Mouse (Mus musculus): ENCODE results near the gene Aldh1l1. TPM values are rescaled to one million over a fixed set of nuclear protein-coding genes. Genes with fewer than 3 reads are reported as not detected.

Gene Aldh1l1
- total RNA-seq, 1 experiment from 2014 or later, result not detected

DNA sequence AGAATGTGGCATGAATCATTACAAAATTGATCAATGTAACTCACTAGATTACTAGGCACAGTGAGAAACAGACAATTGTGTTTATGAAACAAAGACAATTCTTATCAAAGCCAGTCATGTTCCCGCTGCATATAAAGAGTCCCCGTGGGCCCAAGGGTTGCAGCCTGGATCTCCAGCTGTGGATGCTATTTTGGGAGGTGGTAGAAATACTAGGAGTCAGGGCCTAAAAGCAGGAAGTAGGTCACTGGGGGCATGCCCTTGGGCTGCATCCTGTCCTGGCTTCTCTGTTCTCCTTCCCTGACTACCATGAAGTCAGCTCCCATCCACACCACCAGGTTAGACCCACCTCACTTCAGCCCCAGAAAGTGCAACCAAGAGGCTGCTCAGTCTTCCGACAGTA lies 10.0 kb downstream of the Aldh1l1 start:
- no peak for ATAC-seq (replicated peaks; ENCODE audit: insufficient number of reproducible peaks, low FRiP score, low TSS enrichment, poor library complexity, severe bottlenecking)

DNA sequence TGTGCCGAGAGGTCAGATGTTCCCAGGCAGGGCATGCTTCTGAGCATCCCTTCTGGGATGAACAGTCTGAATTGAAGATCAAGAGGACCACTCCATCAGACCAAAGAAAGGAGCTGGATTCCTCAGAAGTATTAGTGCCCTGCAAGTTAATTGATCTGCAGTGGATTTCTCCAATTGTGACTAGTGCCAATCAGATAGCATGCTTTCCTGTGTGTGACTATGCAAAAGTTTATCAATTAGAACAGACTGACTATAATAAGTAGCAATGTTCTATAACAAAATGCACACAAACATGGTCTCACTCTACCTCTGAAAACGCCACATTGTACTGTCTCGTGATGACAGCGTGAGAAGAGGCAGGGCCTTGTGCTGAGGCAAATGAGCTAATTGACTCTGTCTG lies 13.3 kb downstream of the Aldh1l1 start:
- ATAC-seq (replicated peaks; ENCODE audit: insufficient number of reproducible peaks, low FRiP score, low TSS enrichment, poor library complexity, severe bottlenecking), result no peak

DNA sequence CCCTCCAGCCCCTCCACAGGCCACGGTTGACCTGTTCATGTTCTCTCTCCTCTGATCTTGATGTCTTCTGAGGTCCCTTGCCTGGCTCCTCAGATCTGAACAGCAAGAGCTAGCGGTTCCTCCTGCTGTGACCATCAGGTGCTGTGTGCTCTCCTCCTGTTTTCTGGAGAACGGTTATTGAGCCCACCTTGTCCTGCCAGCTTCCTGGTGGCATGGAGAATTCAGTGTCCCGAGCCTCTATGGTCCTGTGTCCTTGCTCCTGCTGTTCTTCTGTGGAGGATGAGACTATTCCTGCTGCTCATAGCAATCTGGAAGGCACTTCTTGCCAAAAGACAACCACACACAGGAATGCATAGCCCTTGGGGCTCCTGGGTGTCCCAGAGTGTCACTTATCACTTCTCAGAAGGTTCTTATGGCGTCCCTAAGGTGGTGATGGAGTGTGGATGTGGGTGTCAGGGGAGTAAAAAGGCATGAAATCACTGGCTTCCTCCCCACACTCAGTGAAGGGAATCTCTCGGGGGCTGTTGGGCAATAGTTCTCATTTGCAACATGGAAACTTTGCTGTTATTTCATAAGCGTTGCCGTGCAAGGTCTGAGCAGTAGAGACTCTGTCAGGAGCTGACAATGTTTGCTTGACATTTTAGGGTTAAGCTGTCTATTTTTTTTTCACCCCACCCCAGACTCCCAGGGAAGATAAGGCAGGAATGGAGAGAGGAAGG lies 15.2 kb downstream of the Aldh1l1 start:
- no peak for ATAC-seq (replicated peaks; ENCODE audit: insufficient number of reproducible peaks, low FRiP score, low TSS enrichment, poor library complexity, severe bottlenecking)

DNA sequence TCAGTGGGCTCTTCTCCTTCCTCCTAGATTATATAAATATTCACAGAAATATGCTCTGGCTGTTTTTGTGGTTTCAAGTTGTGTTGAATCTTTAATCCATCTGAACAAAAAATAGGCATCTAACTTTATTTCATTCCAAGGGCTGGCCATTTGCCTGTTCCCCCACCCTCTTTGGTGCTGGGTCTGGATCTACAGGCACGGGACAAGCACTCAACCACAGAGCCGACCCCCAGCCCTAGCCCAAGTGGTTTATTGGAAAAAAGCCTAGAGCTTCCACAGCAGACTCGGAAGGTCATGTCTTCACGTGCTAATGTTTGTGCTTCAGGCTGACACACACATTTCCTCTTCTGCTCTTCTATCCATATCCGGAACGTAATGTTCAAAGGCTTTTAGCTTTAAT lies 19.7 kb downstream of the Aldh1l1 start:
- ATAC-seq (replicated peaks; ENCODE audit: insufficient number of reproducible peaks, low FRiP score, low TSS enrichment, poor library complexity, severe bottlenecking), result no peak

DNA sequence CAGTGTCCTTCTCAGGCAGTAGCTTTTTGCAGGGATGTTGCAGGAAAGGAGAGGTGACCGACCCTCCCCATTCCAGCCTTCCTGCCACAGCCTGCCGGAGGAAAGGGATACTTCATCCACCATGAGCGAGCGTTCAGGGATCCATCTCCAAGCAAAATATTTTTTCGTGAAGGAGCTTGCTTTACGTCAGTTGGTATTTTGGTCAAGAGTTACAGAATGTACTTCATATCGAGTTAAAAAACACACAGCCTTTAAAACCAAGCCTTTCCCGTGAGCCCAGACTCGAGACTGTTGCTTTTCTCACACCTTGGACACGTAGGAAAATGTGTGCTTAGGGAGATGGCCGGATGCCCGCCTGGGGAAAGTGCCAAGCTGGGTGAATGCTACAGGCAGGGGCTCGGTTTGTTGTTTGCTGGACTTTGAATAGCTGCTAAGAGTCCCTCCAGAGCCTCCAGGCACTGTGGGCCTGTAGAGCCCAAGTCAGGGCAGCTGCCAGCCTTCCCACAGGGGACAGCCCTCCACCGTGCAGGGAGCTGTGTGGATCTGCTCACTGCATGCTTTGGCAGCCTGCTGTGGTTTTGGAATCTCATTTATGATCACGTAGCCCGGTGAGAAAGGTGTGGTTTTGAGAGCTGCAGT lies 20.6 kb downstream of the Aldh1l1 start:
- no peak for ATAC-seq (replicated peaks; ENCODE audit: insufficient number of reproducible peaks, low FRiP score, low TSS enrichment, poor library complexity, severe bottlenecking)

DNA sequence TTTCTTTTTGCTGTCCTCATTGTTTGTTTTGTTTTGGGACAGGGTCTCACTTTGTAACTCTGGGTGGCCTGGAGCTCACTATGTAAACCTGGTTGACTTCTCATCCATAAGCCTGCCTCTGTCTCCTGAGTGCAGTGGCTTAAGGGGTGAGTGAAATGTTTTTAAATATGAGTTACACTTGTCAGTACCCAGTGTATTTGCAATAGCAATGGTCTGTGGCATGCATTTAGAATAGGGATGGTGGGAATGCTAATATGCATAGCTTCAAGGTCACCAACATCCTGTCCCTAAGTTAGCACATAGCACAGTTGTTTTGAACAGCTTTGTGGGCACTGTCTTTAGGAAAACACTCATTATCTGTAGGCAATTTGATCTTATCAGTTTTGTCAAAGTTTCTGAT lies 21.2 kb downstream of the Aldh1l1 start:
- no peak for ATAC-seq (replicated peaks; ENCODE audit: insufficient number of reproducible peaks, low FRiP score, low TSS enrichment, poor library complexity, severe bottlenecking)

DNA sequence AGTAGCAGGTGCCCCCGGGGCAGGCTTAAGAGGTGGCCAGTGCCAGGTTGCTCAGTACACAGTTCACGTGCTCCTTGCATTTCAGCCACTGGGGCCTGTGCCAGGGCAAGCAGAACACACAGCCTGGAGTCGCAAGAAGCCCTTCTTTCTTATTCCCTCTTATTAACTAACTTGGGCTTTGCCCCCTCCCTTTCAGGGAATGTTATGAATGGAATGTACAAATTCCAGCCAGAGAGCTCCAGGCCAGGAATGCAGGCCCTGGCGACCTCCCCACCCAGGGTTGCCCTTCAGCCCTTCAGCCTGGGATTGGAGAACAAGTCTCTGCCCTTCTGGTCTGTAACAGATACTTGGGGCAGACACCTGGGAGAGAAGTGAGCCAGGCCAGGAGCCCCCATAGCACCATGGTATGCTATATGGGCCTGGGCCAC lies 22.0 kb downstream of the Aldh1l1 start:
- ATAC-seq (replicated peaks; ENCODE audit: insufficient number of reproducible peaks, low FRiP score, low TSS enrichment, poor library complexity, severe bottlenecking), result no peak

DNA sequence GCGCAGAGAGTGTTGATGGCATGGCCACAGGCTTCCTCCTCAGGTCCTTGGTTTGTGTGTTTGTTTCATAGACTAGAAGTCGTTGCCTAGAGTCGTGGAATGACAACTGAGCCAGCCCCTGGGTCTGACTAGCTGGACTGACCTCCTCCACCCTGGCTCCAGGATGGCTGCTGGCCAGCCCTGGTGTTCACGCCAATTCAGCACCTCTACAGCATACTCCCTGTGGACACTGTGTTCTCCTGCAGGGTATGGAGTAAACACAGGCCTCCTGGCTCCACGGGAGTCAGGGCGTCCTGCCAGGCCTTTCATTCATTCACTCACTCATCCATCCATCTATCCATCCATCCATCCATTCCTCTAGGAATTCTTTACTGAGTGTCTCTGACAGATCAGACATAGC lies 22.9 kb downstream of the Aldh1l1 start:
- ATAC-seq (replicated peaks; ENCODE audit: insufficient number of reproducible peaks, low FRiP score, low TSS enrichment, poor library complexity, severe bottlenecking), result no peak

DNA sequence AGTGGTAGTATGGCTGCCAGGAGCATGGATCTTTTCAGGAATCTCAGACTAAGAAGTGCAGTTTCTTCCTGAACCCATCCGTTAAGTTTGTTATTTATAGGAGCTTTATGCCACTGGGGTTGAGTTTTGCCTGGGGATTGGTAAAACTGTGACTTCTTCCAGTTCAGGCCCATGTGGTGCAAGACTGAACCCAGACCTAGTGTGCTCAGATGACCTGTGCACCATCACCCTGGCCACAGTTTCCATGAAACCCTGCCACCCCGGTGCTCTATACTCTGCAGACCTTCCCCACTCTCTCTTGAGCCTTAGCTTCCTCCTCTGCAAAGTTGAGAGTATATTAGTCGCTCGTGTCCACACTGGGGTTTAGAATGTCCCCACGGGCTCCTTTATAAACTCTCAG lies 26.2 kb downstream of the Aldh1l1 start:
- no peak for ATAC-seq (replicated peaks; ENCODE audit: insufficient number of reproducible peaks, low FRiP score, low TSS enrichment, poor library complexity, severe bottlenecking)

DNA sequence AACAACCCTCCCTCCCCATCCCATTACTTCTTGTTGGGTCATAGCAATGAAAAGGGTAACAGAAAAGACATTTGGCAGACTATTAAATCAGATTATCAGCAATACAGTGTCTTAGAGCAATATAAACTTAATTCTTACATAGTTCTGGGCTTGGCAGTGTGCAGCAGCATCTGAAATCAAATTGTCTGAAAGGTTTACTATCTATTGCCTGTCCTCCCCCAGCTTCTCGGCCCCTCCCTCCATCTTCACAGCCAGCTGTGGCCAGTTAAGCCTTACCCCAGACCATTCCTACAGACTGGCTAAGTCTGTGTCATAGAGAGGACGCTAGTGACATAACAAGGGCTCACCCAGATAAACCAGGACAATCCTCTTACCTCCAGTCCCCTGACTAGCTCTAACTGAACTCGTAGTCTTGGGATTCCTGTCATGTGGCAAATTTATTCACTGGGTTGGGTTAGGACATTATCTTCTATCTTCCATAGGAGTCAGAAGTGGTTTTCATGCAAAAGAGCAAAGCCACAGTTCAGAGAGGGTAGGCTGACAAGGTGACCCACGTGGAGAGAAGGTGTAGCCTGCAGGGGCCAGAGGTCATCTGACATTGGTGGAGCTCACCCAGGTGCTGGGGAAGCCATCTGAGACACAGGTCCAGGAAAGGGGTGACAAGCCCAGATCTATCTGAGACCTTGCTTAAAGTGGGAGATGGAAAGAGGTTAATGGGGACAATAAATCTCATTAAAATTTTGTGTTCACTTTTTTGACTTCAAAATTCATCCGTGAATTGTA lies 27.0 kb downstream of the Aldh1l1 start:
- no peak for ATAC-seq (replicated peaks; ENCODE audit: insufficient number of reproducible peaks, low FRiP score, low TSS enrichment, poor library complexity, severe bottlenecking)

DNA sequence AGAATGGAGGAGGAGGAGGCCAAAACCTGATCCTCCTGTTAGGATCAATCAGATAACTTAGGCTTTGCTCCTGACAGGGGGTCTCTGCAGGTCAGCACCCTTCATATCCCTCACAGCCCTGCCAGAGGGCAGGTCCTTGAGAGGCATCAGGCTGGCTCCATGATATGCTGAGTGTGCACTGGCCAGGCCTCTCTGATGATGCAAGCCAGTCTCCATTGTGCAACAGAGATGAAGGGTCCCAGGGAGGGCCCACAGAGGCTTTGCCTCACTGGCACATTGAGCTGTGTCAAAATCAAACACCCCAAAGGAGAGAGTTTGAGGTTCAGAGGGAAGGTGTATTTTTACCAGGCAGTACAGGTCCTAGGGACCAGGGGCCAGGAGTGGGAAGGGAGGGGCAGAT lies 28.1 kb downstream of the Aldh1l1 start:
- no peak for ATAC-seq (replicated peaks; ENCODE audit: insufficient number of reproducible peaks, low FRiP score, low TSS enrichment, poor library complexity, severe bottlenecking)

DNA sequence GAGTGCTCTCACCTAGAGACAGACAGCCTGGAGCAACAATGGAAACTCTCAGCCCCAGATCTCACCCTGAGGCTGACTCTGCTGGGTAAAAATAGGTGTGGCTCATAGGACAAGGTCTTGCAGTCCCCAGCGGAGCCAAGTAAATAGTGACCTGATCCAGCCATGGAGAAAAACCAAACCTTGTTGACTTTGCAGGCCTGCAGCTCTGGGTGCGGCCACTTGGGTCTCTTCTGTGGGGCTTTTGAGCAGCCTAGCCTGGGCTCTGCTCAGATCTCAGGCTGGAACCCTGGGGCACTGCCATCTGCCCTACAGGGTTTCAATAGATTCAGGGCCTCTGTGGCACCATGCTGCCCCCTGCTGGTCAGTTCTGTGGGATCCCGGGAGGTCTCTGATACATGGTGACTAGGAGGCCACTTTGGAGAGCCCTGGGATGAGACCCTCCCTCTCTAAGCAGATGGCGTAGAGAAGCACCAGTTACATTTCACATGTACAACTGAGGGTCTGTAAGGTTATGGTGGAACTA lies 28.7 kb downstream of the Aldh1l1 start:
- no peak for ATAC-seq (replicated peaks; ENCODE audit: insufficient number of reproducible peaks, low FRiP score, low TSS enrichment, poor library complexity, severe bottlenecking)

DNA sequence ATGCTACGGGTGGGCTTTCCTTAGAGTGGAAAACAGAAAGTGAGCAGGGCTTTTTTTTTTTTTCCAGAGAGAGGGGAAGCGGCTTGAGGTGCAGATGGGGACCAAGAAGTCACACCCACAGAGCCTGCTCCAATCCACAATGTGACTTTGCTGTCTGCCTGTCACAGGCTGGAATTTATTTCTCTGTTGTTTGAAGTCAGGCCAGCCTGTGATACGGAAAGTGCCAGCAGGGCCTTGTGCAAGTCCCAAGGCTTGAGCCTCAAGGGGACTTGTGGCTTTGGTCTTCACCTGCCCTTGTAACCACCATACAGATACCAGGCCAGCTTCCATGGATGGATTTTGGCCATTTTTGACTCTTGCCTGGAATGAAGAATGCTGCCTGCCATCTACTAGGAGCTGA lies 32.7 kb downstream of the Aldh1l1 start:
- ATAC-seq (replicated peaks; ENCODE audit: insufficient number of reproducible peaks, low FRiP score, low TSS enrichment, poor library complexity, severe bottlenecking), result no peak

DNA sequence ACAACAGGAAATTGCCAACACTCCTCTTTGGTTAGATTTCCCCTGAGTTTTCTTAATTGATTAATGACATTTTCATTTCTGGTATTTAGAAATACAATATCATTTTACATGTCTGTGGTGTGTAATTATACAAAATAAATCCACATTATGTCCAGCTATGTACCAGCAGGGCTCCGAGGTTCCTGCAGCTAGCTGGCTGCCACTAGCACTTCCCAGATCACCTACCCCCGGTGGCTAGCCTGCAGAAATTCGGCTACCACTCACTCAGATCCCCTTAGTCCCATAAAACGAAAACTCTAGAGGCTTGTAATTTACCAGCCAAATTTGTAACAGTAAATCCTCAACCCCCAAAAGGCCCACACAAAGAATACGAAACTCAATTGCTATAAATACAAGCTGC lies 33.1 kb downstream of the Aldh1l1 start:
- ATAC-seq (replicated peaks; ENCODE audit: insufficient number of reproducible peaks, low FRiP score, low TSS enrichment, poor library complexity, severe bottlenecking), result no peak

DNA sequence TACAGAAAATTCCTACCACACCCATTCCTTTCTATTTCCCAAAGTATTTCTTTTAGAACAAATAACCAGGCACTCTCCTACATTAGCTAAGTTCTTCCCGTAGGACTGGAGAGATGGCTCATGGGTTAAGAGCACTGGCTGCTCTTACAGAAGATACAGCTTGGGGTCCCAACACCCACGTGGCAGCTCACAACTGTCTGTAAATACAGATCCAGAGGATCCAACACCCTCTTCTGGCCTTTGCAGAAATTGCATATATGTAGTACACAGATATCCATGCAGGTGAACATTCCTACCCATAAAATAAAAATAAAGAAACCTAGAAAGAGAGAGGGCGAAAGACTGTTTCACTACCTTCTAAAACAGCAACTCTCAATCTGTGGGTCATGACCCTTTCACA lies 40.2 kb downstream of the Aldh1l1 start:
- ATAC-seq (replicated peaks; ENCODE audit: insufficient number of reproducible peaks, low FRiP score, low TSS enrichment, poor library complexity, severe bottlenecking), result no peak

DNA sequence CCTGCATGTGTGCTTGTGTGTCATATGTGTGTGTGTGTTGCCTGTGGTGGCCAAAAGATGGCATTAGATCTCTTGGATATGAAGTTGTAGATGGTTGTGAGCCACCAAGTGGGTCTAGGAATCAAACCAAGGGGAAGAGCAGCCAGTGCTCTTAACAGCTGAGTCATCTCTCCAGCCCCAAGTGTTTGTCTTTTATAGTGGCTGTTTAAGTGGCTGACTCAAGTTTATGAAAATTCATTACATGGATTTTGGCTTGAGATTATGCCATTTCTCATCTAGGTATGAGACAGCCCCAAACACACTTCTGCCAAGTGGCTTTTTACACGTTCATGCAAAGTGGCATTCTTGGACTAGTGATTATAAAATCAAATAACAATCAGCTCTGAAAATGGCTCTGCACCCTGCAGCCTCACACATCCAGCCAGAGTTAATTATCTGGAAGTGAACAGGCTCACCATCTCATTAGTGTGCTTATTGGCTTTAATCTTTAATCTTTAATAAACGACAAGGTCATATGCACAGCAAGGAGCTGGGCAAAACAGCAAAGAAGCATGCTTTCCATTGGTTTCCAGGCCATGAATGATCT lies 43.3 kb downstream of the Aldh1l1 start:
- ATAC-seq (replicated peaks; ENCODE audit: insufficient number of reproducible peaks, low FRiP score, low TSS enrichment, poor library complexity, severe bottlenecking), result no peak

DNA sequence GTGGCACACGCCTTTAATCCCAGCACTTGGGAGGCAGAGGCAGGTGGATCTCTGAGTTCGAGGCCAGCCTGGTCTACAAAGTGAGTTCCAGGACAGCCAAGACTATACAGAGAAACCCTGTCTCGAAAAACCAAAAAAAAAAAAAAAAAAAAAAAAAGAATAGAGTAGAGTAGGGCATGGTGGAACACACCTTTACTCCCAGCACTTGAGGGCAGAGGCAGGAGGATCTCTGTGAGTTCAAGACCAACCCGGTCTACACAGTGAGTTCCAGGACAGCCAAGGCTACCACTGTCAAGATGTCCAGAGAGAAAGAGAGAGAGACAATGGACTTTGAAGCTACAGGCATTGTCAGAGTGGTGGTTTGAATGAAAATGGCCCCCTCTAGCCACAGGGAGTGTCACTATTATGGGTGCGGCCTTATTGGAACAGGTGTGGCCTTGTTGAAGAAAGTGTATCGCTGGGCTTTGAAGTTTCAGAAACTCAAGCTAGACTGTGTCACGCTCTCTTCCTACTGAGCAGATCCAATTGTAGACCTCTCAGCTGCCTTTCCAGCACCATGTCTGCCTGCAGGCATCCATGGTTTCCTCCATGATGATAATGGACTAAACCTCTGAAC lies 46.5 kb downstream of the Aldh1l1 start:
- no peak for ATAC-seq (replicated peaks; ENCODE audit: insufficient number of reproducible peaks, low FRiP score, low TSS enrichment, poor library complexity, severe bottlenecking)

DNA sequence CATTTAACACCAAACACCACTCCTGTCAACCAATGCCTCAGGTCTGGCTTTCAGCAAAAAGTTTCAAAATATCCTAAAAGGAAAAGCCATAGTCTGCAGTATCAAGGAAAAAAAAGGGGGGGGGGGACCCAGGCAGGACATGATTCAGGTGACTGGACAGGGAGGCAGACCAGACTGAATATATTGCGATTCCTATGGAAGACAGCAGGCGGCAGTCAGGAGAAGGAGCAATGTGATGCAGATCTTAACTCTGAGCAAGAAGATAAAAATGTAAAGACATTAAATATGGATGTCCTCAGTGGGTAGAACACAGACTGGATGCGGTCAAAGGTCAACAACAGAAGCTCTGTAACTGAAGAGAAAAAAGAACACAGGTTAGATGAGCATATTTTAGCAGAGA lies 47.3 kb downstream of the Aldh1l1 start:
- ATAC-seq (replicated peaks; ENCODE audit: insufficient number of reproducible peaks, low FRiP score, low TSS enrichment, poor library complexity, severe bottlenecking), result no peak

Data from monocyte, adult 5-6 weeks (primary cell).